ENCODE assay signal across 8 mouse cellular contexts in the genomic region with DNA sequence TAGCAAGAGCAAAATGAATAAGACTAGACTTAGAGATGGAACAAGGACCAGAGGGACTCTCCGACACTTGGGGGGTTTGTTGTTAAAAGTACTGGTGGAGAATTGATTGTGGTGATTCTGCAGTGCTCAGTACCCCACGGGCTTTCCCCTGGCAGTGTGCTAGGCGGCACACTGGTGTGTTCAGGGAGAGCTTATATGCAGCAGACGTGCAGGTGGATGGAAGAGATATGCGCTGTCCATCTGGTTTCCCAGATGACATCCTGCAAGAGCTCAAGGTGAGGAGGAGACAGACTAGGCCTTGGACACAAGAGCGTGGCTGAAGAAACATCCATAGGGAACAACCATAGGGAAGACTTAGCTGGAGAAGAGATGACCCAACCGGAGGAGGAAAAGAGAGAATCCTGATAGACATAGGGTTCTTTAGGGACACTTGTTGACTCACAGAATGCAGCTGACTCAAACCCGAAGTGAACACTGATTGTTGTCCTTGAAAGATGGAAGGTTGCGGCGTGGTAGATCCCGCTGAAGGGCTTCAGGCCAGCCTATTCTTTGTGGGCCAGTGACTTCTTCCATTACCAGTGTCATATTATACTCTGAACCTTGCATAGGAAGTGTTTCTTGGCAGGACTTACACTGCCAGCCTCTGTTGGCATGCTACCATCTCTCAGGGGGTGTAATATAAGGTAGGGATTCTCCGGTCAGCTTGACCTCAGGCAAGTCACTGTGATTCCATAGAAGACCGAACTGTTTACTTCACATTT. TPM values are rescaled to one million over a fixed set of nuclear protein-coding genes. Genes with fewer than 3 reads are reported as not detected.
DNase-seq lines count a peak whose midpoint lies in the region; ATAC-seq and TF ChIP-seq lines count a peak whose summit lies in the region.

No protein-coding gene starts in this region.

- peaks cover 26% of the 10 kb centered on the region for H3K4me1 ChIP-seq in kidney, embryonic 15.5 days
- H3K4me1 ChIP-seq in brown adipose tissue, adult 24 weeks (ENCODE audit: control insufficient read depth, insufficient read depth, insufficient read length, low read length), result peaks cover 9% of the 10 kb centered on the region; the same call in 1 of the 2 replicates
- peaks cover 20% of the 10 kb centered on the region for H3K4me1 ChIP-seq in forebrain, embryonic 16.5 days (replicated peaks; ENCODE audit: control insufficient read depth, insufficient read depth, low read length)
- peaks cover 11% of the 10 kb centered on the region; the same call in 1 of the 2 replicates for H3K4me1 ChIP-seq in liver, adult 2 months (ENCODE audit: control insufficient read depth, insufficient read depth, low read length)
- H3K4me1 ChIP-seq in neural tube, embryonic 15.5 days, result peaks cover 26% of the 10 kb centered on the region

- H3K9me3 ChIP-seq in kidney, embryonic 15.5 days (replicated peaks), result no peaks in the 10 kb centered on the region
- H3K9me3 ChIP-seq in forebrain, embryonic 16.5 days (ENCODE audit: control insufficient read depth, low read length), result no peaks in the 10 kb centered on the region
- H3K9me3 ChIP-seq in neural tube, embryonic 15.5 days (replicated peaks), result no peaks in the 10 kb centered on the region

- ATAC-seq in kidney, embryonic 15.5 days (replicated peaks; ENCODE audit: low FRiP score), result peak; percentile 13
- ATAC-seq in forebrain, embryonic 16.5 days, result peak; percentile 32
- peak; percentile 26 for ATAC-seq in neural tube, embryonic 15.5 days (ENCODE audit: low FRiP score)

- no peak for TF ChIP-seq CTCF in liver, adult 2 months (IDR thresholded peaks at IDR 0.05; ENCODE audit: low read depth, low read length)

- 84% methylated on average over 13 of the region's 13 CpGs for WGBS in kidney, embryonic 15.5 days
- WGBS in forebrain, embryonic 16.5 days, result 81% methylated on average over 13 of the region's 13 CpGs
- WGBS in liver, adult 2 months, result 67% methylated on average over 13 of the region's 13 CpGs
- 73% methylated on average over 13 of the region's 13 CpGs for WGBS in neural tube, embryonic 15.5 days

- peaks cover 19% of the 10 kb centered on the region; the same call in 1 of the 2 replicates for H3K79me2 ChIP-seq in liver, adult 2 months (ENCODE audit: control insufficient read depth, insufficient read depth, low read length)

- no peaks in the 10 kb centered on the region for H3K27me3 ChIP-seq in kidney, embryonic 15.5 days
- no peaks in the 10 kb centered on the region for H3K27me3 ChIP-seq in forebrain, embryonic 16.5 days (replicated peaks; ENCODE audit: control insufficient read depth, insufficient read depth, low read length)
- H3K27me3 ChIP-seq in liver, adult 2 months (ENCODE audit: control insufficient read depth, insufficient read depth, low read length), result no peaks in the 10 kb centered on the region
- H3K27me3 ChIP-seq in neural tube, embryonic 15.5 days (replicated peaks), result no peaks in the 10 kb centered on the region

- peak overlapping the region; percentile 54; the same call in 1 of the 2 replicates for H3K27ac ChIP-seq in kidney, embryonic 15.5 days
- H3K27ac ChIP-seq in brown adipose tissue, adult 24 weeks (replicated peaks; ENCODE audit: low read depth, low read length), result peak overlapping the region; percentile 81
- H3K27ac ChIP-seq in forebrain, embryonic 16.5 days (ENCODE audit: low read length), result peak overlapping the region; percentile 75
- H3K27ac ChIP-seq in liver, adult 2 months (replicated peaks; ENCODE audit: insufficient read depth, low read depth, low read length), result peak overlapping the region; percentile 49
- peak overlapping the region; percentile 92 for H3K27ac ChIP-seq in neural tube, embryonic 15.5 days (replicated peaks)

- H3K36me3 ChIP-seq in kidney, embryonic 15.5 days, result peaks cover 23% of the 10 kb centered on the region
- H3K36me3 ChIP-seq in forebrain, embryonic 16.5 days (ENCODE audit: control insufficient read depth, insufficient read depth), result peaks cover 13% of the 10 kb centered on the region
- peaks cover 13% of the 10 kb centered on the region for H3K36me3 ChIP-seq in liver, adult 2 months (ENCODE audit: control insufficient read depth, insufficient read depth, low read length)
- H3K36me3 ChIP-seq in neural tube, embryonic 15.5 days, result peaks cover 21% of the 10 kb centered on the region

- H3K9ac ChIP-seq in kidney, embryonic 15.5 days, result peak overlapping the region; percentile 94
- peak overlapping the region; percentile 92 for H3K9ac ChIP-seq in forebrain, embryonic 16.5 days (replicated peaks; ENCODE audit: low read depth, low read length)
- peak overlapping the region; percentile 40 for H3K9ac ChIP-seq in liver, adult 2 months (ENCODE audit: low read depth, low read length)
- peak overlapping the region; percentile 94 for H3K9ac ChIP-seq in neural tube, embryonic 15.5 days (replicated peaks)

- TF ChIP-seq POLR2A in liver, adult 2 months (IDR thresholded peaks at IDR 0.05; ENCODE audit: extremely low read depth, insufficient read depth, low read length), result no peak

- H3K4me3 ChIP-seq in kidney, embryonic 15.5 days (replicated peaks), result peak overlapping the region; percentile 83
- peak overlapping the region; percentile 75 for H3K4me3 ChIP-seq in brown adipose tissue, adult 24 weeks (ENCODE audit: insufficient read depth, low read depth, low read length)
- peak overlapping the region; percentile 87 for H3K4me3 ChIP-seq in forebrain, embryonic 16.5 days (replicated peaks; ENCODE audit: low read length)
- H3K4me3 ChIP-seq in liver, adult 2 months (ENCODE audit: insufficient read depth, low read depth, low read length), result peak overlapping the region; percentile 84
- peak overlapping the region; percentile 75 for H3K4me3 ChIP-seq in neural tube, embryonic 15.5 days (replicated peaks)

- H3K4me2 ChIP-seq in kidney, embryonic 15.5 days, result peak overlapping the region; percentile 89
- H3K4me2 ChIP-seq in forebrain, embryonic 16.5 days (ENCODE audit: low read length), result peak overlapping the region; percentile 83
- H3K4me2 ChIP-seq in neural tube, embryonic 15.5 days, result peak overlapping the region; percentile 89

- no peak for DNase-seq in kidney, adult 9 months
- DNase-seq in liver, adult 2 months (ENCODE audit: extremely low read depth, low read depth, low spot score), result no peak
- no peak for DNase-seq in layer of hippocampus, adult 18-20 months (ENCODE audit: low spot score in 2 of 2)
- DNase-seq in retina, embryonic 14.5 days (ENCODE audit: low spot score), result no peak

RNA-seq across cellular contexts. Expression of a gene that starts 0.9 kb away (rescaled TPM):
- 19.5 and 33.2 TPM in 2 replicates for polyA plus RNA-seq in kidney, embryonic 15.5 days (2015; fragmentation: Nextera tagmentation; extraction: Ambion mirVana)
- polyA plus RNA-seq in brown adipose tissue, adult 24 weeks (2012; ENCODE audit: insufficient read depth, insufficient read length, missing spikeins), result 17.2 and 24.4 TPM in 2 replicates
- polyA plus RNA-seq in forebrain, embryonic 16.5 days (2015; fragmentation: Nextera tagmentation; extraction: Ambion mirVana), result 1.5 and 2.5 TPM in 2 replicates
- total RNA-seq in liver, adult 2 months (2014; rRNA removed), result 0.27 and 0.83 TPM in 2 replicates
- 0.32 TPM in 1 of 2 replicates, not detected in the other for polyA plus RNA-seq in liver, adult 2 months (2012; rRNA removed)
- polyA plus RNA-seq in neural tube, embryonic 15.5 days (2015; fragmentation: Nextera tagmentation; extraction: Ambion mirVana), result 24.5 and 36.3 TPM in 2 replicates
- total RNA-seq in layer of hippocampus, adult 18-20 months (2021), result 1 to 10 TPM; 2.0 to 3.5 TPM

RNA-seq across cellular contexts. Expression of a gene that starts 9.5 kb away (rescaled TPM):
- 351 and 428 TPM in 2 replicates for polyA plus RNA-seq in kidney, embryonic 15.5 days (2015; fragmentation: Nextera tagmentation; extraction: Ambion mirVana)
- polyA plus RNA-seq in brown adipose tissue, adult 24 weeks (2012; ENCODE audit: insufficient read depth, insufficient read length, missing spikeins), result 83.6 and 84.5 TPM in 2 replicates
- polyA plus RNA-seq in forebrain, embryonic 16.5 days (2015; fragmentation: Nextera tagmentation; extraction: Ambion mirVana), result 359 and 389 TPM in 2 replicates
- 66.7 and 83.0 TPM in 2 replicates for total RNA-seq in liver, adult 2 months (2014; rRNA removed)
- polyA plus RNA-seq in liver, adult 2 months (2012; rRNA removed), result 107 and 152 TPM in 2 replicates
- polyA plus RNA-seq in neural tube, embryonic 15.5 days (2015; fragmentation: Nextera tagmentation; extraction: Ambion mirVana), result 309 and 327 TPM in 2 replicates
- 100 to 1,000 TPM; 434 to 437 TPM for total RNA-seq in layer of hippocampus, adult 18-20 months (2021)

RNA-seq across cellular contexts. Expression of a gene that starts 10.4 kb away (rescaled TPM):
- polyA plus RNA-seq in kidney, embryonic 15.5 days (2015; fragmentation: Nextera tagmentation; extraction: Ambion mirVana), result 3.7 and 3.8 TPM in 2 replicates
- polyA plus RNA-seq in brown adipose tissue, adult 24 weeks (2012; ENCODE audit: insufficient read depth, insufficient read length, missing spikeins), result 5.4 and 10.5 TPM in 2 replicates
- polyA plus RNA-seq in forebrain, embryonic 16.5 days (2015; fragmentation: Nextera tagmentation; extraction: Ambion mirVana), result 0.62 TPM in 2 replicates
- total RNA-seq in liver, adult 2 months (2014; rRNA removed), result under 0.01 and 0.27 TPM in 2 replicates
- 0.05 and 0.19 TPM in 2 replicates for polyA plus RNA-seq in liver, adult 2 months (2012; rRNA removed)
- polyA plus RNA-seq in neural tube, embryonic 15.5 days (2015; fragmentation: Nextera tagmentation; extraction: Ambion mirVana), result 0.47 and 0.69 TPM in 2 replicates
- total RNA-seq in layer of hippocampus, adult 18-20 months (2021), result 1 to 10 TPM; 5.2 to 5.7 TPM

RNA-seq across cellular contexts. Expression of a gene that starts 38.8 kb away (rescaled TPM):
- 32.6 and 40.6 TPM in 2 replicates for polyA plus RNA-seq in kidney, embryonic 15.5 days (2015; fragmentation: Nextera tagmentation; extraction: Ambion mirVana)
- polyA plus RNA-seq in brown adipose tissue, adult 24 weeks (2012; ENCODE audit: insufficient read depth, insufficient read length, missing spikeins), result 25.2 and 28.0 TPM in 2 replicates
- 13.0 and 13.9 TPM in 2 replicates for polyA plus RNA-seq in forebrain, embryonic 16.5 days (2015; fragmentation: Nextera tagmentation; extraction: Ambion mirVana)
- 27.0 and 39.5 TPM in 2 replicates for total RNA-seq in liver, adult 2 months (2014; rRNA removed)
- polyA plus RNA-seq in liver, adult 2 months (2012; rRNA removed), result 32.7 and 52.3 TPM in 2 replicates
- polyA plus RNA-seq in neural tube, embryonic 15.5 days (2015; fragmentation: Nextera tagmentation; extraction: Ambion mirVana), result 16.9 and 18.1 TPM in 2 replicates
- total RNA-seq in layer of hippocampus, adult 18-20 months (2021), result 10 to 100 TPM; 15.6 to 16.2 TPM

RNA-seq across cellular contexts. Expression of a gene that starts 43.9 kb away (rescaled TPM):
- 12.6 and 13.3 TPM in 2 replicates for polyA plus RNA-seq in kidney, embryonic 15.5 days (2015; fragmentation: Nextera tagmentation; extraction: Ambion mirVana)
- polyA plus RNA-seq in brown adipose tissue, adult 24 weeks (2012; ENCODE audit: insufficient read depth, insufficient read length, missing spikeins), result 7.3 and 9.9 TPM in 2 replicates
- polyA plus RNA-seq in forebrain, embryonic 16.5 days (2015; fragmentation: Nextera tagmentation; extraction: Ambion mirVana), result 11.5 and 12.2 TPM in 2 replicates
- 6.9 and 9.0 TPM in 2 replicates for total RNA-seq in liver, adult 2 months (2014; rRNA removed)
- 4.4 and 4.5 TPM in 2 replicates for polyA plus RNA-seq in liver, adult 2 months (2012; rRNA removed)
- polyA plus RNA-seq in neural tube, embryonic 15.5 days (2015; fragmentation: Nextera tagmentation; extraction: Ambion mirVana), result 10.4 and 10.9 TPM in 2 replicates
- total RNA-seq in layer of hippocampus, adult 18-20 months (2021), result 1 to 10 TPM; 3.7 to 3.8 TPM

Comparison
In these comparisons a context has a peak if more than half of its experiments do, and no peak if none do; other contexts are left out.
1. H3K9ac ChIP-seq: peak in every context shown above with its lines; median percentile 94 in kidney, embryonic 15.5 days; 94 in neural tube, embryonic 15.5 days; 92 in forebrain, embryonic 16.5 days; 40 in liver, adult 2 months.